Mouse (Mus musculus): ENCODE measurements around the gene Slco1a5. TPM values are rescaled to one million over a fixed set of nuclear protein-coding genes. Genes with fewer than 3 reads are reported as not detected.

Gene Slco1a5
- polyA plus RNA-seq, 1 experiment: not detected

- no peak for TF ChIP-seq GATA1 (IDR thresholded peaks at IDR 0.05; ENCODE audit: low read length)
These were observed 6.4 kb upstream of the Slco1a5 start for GRCm38 (mm10) chr6:142329201-142329600.

DNA sequence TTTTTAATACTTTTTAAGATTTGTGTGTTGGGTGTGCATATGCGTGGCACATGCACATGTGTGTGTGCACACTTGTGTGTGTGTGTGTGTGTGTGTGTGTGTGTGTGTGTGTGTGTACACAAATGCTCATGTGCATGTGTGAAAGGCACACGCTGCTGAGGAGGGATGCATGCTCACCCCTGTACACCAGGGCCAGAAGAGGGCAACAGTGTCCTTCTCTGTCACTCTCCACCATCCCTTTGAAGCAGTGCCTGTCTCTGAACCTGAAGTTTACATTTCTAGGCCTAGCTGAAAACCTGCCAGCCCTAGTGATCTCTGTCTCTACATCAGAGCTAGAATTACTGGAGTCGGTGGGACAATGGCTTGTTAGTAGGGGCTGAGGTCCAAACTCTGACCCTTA is 3.8 kb upstream of the Slco1a5 start:
- no peak for TF ChIP-seq GATA1 (IDR thresholded peaks at IDR 0.05; ENCODE audit: low read length)

GRCm38 (mm10) chr6:142317106-142317505 is 5.7 kb downstream of the Slco1a5 start:
- TF ChIP-seq GATA1 (IDR thresholded peaks at IDR 0.05; ENCODE audit: low read length): no peak

GRCm38 (mm10) chr6:142314285-142314684 is 8.5 kb downstream of the Slco1a5 start:
- TF ChIP-seq GATA1 (IDR thresholded peaks at IDR 0.05; ENCODE audit: low read length): no peak

DNA sequence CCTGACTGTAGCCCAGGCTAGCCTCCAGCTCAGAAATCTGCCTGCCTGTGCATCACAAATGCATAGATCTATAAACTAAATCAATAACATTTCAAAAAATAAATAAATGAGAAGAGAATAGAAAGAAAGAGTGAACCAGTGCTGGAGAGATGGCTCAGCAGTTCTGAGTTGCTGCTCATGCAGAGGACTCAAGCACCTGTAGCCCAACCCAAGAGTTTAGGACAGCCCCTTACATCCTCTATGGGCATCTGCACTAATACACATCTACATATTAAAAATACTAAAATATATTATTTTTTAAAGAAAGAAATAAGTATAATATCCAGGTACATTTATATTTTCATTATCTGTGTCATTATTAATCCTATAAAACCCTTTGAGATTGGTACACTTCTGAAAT is 17.7 kb downstream of the Slco1a5 start:
- no peak for TF ChIP-seq GATA1 (IDR thresholded peaks at IDR 0.05; ENCODE audit: low read length)

- TF ChIP-seq GATA1 (IDR thresholded peaks at IDR 0.05; ENCODE audit: low read length): no peak
These were observed 24.7 kb downstream of the Slco1a5 start, which contains the start of gene Iapp for GRCm38 (mm10) chr6:142298098-142298497. Gene Iapp, plus strand, starts transcription at chr6:142298423.

GRCm38 (mm10) chr6:142289413-142290118 is 33.2 kb downstream of the Slco1a5 start:
- no peak for TF ChIP-seq GATA1 (IDR thresholded peaks at IDR 0.05; ENCODE audit: low read length)

DNA sequence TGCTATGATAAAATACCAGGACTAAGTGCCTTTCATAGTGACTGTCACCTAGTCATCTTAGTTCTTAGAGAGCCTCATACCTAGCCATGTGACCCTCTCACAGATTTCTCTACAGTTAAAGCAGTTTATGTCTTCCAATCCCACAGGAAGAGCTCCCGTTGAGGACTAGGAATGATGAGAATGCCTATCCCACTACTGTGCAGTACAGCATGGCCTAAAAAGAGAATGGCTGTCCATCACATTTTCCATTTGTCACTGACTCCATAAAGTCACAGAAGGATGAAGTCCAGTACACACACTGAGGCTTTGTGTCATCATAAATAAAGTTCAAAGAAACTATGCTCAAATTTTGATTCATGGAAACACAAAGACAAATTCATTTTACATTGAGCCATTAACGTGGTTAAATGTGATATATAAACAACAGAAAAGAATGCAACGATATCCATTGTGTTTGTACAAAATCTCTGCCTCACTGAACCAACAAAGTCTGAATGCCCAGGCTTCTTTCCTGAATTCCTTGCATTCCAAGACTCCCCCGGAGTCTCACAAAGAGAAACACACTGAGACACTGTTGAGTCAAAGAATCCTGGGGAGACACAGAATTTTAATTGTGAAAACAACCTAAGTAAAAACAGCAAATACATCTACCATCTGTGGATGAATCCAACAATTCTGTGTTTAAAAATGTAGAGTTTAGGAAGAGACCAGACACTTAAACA is 46.9 kb downstream of the Slco1a5 start:
- no peak for TF ChIP-seq GATA1 (IDR thresholded peaks at IDR 0.05; ENCODE audit: low read length)

- no peak for TF ChIP-seq GATA1 (IDR thresholded peaks at IDR 0.05; ENCODE audit: low read length)
These were observed 77.7 kb downstream of the Slco1a5 start for GRCm38 (mm10) chr6:142245065-142245464.

DNA sequence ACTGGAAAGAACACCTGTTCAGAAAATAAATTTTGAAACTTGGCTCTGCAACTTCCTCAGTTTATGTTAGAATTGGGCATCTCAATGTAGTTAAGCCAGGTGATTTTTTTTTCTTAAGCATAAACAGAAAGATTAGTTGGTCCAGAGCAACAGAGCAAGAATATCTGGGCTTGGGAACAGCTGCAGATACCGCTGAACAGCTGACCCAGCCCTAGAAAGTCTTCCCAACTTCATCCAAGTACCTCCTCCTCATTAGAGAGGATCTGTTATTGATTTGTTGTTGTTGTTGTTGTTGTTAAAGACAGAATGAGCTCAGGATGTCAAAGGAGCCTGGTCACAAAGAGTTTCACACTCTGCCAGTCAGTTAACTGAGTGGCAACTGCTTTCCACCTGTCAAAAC is 83.3 kb downstream of the Slco1a5 start:
- TF ChIP-seq GATA1 (IDR thresholded peaks at IDR 0.05; ENCODE audit: low read length): no peak

DNA sequence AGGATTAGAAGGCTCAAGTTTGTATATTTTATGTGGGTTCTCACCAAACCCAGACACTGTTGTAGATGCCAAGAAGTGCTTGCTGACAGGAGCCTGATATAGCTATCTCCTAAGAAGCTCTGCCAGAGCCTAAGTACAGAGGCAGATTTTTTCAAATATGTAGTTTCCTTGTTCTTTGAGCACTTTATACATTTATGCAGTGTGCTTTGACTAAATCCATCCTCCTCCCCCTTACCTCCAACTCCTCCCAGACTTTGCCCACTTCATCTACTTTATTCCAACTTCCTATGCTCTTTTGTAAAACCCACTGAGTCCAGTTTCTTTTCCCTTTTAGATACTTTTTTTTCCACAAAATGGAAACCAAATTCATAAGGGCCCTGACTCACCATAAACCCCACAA is 102.6 kb downstream of the Slco1a5 start:
- no peak for TF ChIP-seq GATA1 (IDR thresholded peaks at IDR 0.05; ENCODE audit: low read length)

- TF ChIP-seq GATA1 (IDR thresholded peaks at IDR 0.05; ENCODE audit: low read length): no peak
These were observed 111.0 kb downstream of the Slco1a5 start for GRCm38 (mm10) chr6:142211821-142212220.

GRCm38 (mm10) chr6:142209749-142210148 is 113.0 kb downstream of the Slco1a5 start:
- no peak for TF ChIP-seq GATA1 (IDR thresholded peaks at IDR 0.05; ENCODE audit: low read length)

- no peak for TF ChIP-seq GATA1 (IDR thresholded peaks at IDR 0.05; ENCODE audit: low read length)
These were observed 114.4 kb downstream of the Slco1a5 start, which contains the start of gene Slco1a6 for GRCm38 (mm10) chr6:142208421-142208820. Gene Slco1a6, minus strand, starts transcription at chr6:142208521.

DNA sequence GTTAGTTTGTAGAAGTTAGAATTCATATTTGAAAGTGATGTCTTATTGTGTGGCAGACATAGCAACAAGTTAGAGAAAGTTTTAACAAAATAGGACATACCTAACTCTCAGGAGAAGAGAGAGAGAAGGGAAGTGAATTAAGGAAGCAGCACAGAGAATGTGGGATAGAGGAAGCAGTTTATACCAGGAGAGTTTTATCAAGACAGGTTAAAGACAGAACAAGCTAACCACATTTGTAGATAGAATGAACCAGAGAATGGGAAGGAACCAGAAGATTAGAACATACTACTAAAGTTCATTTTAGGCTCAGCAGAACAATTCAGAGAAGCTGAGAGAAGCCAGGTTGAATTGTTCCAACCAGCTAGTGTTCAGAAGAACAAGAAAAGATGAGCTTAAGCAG is 122.3 kb downstream of the Slco1a5 start:
- TF ChIP-seq GATA1 (IDR thresholded peaks at IDR 0.05; ENCODE audit: low read length): peak; percentile 31

- no peak for TF ChIP-seq GATA1 (IDR thresholded peaks at IDR 0.05; ENCODE audit: low read length)
These were observed 128.5 kb downstream of the Slco1a5 start for GRCm38 (mm10) chr6:142194245-142194644.

GRCm38 (mm10) chr6:142191962-142192361 is 130.8 kb downstream of the Slco1a5 start:
- TF ChIP-seq GATA1 (IDR thresholded peaks at IDR 0.05; ENCODE audit: low read length): no peak

Data from G1E-ER4 (cell line).